Mouse (Mus musculus) layer of hippocampus, postnatal 25 days (tissue): Measurements from ENCODE around the gene Prss16. TPM values are rescaled to one million over a fixed set of nuclear protein-coding genes. Genes with fewer than 3 reads are reported as not detected.

ENCODE experiments used
- DNase-seq, 2 experiments: peaks; one replicate each; pipeline ENCODE4 v3.0.0; 2022; ENCODE audit warnings: mixed read lengths in 2 of 2, low spot score in 1 of 2; ENCODE audit errors: extremely low spot score in 1 of 2
- total RNA-seq, 2 experiments: library from RNA; stranded (reverse); gene quantifications; 2 replicates each; pipeline ENCODE4 v1.2.3; 2021

The Prss16 gene
- total RNA-seq, 2 experiments from 2014 or later = 0.42 to 0.57 TPM

DNA sequence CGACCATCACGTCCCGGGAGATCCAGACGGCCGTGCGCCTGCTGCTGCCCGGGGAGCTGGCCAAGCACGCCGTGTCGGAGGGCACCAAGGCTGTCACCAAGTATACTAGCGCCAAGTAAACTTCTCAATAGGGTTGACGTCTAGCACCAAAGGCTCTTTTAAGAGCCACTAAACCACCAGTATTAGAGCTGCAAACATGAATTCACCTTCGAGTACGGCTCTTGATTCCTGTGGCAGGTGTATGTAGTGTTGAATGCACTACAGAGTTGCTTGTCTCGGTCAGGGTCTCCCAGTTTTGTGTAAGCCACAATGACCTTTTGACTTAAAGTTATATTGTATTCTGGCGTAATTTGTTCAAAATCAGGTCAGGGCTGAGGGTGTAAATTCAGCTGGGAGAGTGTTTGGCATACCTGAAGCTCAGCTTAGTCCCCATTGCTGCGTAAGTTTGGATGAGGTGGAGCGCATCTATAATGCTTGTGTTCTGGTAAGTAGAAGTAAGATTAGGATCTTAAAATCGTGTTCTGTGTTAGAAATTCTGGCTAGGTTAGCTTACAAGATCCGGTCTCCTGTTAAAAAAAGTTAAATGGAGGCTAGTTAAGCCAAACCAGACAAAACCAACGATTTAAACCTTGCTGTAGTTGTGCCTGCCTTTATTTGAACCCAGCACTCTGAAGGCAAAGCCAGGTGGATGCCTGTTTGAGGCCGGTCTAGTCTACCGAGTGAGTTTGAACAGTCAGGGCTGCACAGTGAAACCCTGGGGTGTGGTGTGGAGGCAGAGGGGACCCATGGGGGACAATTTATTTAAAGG is 26.8 kb upstream of the Prss16 start:
- no peak for DNase-seq

DNA sequence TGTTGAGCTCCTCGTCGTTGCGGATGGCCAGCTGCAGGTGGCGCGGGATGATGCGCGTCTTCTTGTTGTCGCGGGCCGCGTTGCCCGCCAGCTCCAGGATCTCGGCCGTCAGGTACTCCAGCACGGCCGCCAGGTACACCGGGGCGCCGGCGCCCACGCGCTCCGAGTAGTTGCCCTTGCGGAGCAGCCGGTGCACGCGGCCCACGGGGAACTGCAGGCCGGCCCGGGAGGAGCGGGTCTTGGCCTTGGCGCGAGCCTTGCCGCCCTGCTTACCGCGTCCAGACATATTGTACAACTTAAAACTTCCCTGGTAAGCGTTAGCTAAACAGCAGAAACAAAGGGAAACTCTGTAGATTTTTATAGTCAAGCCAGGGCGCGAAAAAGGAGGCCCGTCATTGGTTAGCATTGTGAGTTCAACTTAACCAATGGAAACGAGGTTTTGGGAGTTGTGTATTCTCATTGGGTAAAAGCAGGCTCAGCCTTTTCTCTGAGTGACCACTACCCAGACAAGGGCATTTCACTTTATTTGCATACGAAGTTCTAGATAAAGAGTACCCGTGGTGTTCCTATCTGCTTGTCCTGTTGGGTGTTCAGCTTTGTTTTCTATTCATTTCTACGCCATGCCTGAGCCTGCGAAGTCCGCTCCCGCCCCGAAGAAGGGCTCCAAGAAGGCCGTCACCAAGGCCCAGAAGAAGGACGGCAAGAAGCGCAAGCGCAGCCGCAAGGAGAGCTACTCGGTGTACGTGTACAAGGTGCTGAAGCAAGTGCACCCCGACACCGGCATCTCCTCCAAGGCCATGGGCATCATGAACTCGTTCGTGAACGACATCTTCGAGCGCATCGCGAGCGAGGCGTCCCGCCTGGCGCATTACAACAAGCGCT is 26.0 kb upstream of the Prss16 start, which contains the start of the genes Hist1h2ah and Hist1h2bk:
Hist1h2ah (minus strand) TSS at position 302 of the 882 bp plus-strand sequence.
Hist1h2bk (plus strand) TSS at position 604 of the 882 bp plus-strand sequence.
- DNase-seq = peak in 1 of 2 experiments; percentile 65

DNA sequence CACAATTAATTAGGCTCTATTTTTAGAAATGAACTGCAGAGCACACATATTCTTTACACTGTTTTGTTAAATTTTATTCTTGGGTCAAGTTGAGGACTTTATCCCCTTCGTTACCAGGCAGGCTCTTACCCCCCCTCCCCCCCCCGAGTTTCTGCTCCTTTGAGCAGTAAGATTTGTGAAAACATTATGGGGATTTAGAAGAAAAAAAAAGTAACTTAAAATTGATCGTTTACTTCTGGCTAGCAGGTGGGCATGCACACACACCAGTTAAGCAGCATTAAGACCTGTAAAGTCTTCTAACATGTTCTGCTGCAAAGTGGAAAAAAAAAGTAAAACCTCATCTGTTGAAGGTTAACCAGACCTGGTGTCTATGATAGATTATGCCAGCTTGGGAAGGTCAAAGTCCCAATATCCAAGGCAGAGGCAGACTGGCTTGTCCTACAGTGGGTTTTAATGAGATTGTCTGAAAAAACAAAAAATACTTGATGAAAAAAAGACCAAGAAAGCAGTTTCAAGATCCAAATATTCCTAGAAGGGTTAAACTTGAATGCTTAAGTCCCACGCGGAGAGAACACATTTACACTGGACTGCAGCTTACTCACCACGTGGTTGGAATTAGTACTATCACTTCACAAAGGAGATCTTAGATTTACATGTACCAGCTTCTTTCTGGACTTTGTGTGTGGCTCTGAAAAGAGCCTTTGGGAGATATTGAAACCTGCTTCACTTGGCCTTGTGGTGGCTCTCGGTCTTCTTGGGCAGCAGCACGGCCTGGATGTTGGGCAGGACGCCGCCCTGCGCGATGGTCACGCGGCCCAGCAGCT is 25.1 kb upstream of the Prss16 start:
- no peak for DNase-seq

DNA sequence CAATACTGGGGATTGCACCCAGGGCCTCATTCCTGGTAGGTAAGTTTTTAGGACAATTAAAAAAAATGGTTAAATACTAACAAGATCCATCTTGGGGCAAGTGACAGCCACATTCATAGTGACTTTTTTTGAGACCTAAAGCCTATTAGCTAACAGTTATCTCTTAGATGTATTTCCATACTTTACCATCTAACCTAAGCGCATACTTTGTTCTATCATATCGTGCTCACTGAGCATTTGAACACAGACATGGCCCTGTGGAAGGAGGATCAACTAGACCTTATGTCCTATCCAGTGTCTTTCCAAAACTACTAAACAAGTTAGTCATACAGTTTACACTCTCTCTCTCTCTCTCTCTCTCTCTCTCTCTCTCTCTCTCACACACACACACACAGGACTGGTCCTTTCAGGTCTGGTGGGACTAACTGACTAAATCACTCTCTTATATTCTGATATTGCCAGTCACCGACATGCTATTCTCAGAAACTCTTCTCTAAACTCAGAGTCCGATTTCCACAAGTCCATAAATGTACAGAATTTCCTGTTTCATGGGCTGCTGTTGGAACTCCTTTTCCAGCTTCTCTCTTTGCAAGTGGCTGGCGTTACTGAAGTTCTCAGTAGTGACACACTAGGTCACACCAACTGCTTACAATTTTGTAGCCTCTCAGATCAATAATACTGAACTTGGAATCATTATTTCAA is 24.4 kb upstream of the Prss16 start:
- DNase-seq = no peak

DNA sequence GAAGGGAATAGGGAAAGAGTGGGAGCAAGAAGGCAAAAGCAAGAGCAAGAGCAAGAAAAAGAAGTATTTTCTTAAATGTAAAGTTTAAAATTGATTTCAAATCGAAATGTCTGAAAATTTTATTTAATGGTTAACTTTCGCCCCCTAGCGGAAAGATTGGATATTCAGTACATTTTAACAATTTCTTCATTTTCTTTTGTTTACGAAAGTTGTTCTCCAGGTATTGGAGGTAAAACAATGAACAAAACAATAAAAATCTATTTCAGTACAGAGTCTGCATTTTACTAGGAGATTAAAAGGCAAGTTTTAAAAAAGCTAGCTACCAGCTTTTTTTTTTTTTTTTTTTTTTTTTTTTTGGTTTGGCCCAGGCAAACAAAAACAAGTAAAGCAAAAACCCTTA is 21.0 kb upstream of the Prss16 start:
- DNase-seq = no peak

DNA sequence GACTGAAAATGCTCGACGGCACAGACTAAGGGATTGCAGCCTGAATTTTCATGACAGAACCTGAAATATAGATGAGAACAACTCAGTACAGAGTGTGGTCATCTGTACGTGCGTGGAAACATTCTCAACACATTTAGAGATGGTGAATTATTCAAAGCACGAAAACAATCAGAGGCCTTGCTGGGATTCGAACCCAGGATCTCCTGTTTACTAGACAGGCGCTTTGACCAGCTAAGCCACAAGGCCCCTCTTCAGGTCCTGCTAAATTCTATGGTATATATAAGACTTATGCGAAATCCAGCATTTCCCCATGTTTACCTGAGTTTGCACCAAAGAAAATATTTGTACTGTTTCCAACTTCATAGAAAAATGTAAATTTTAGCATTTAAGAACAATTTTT is 20.4 kb upstream of the Prss16 start:
- DNase-seq = peak in 1 of 2 experiments; percentile 41

DNA sequence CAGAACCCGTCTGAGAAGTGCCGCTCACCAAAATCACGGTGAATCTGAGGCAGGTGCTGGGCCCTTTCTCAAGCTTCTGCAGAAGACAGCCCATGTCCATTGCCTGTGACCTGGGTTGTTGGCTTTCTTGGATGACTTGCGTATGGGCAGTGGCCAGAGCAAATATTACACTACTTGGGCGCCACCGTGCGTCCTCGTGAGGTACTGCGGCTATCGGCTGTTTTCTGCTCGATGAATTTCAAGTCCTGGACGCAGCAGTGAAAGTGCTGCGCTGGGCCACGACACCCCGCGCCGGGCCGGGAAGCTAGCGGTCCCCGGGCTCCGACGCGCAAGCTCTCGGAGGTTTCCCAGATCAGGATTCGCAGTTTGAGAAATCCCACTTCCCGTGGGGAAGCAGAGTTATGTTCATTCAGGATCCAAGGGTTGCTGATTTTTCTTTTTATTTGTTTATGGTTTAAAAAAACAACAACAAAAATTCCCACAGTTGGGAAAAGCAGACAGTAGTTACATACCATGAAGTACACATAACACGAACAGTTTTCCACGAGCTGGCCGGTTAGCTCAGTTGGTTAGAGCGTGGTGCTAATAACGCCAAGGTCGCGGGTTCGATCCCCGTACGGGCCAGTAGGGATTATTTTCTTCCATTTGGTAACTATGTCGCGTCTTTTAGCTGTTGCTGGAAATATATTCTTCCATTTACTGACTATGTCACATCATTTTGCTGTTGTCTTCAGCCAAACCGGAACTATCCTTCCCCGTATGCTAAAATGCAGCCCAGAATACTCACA is 19.3 kb upstream of the Prss16 start:
- peak; percentile 92 to 98 for DNase-seq

DNA sequence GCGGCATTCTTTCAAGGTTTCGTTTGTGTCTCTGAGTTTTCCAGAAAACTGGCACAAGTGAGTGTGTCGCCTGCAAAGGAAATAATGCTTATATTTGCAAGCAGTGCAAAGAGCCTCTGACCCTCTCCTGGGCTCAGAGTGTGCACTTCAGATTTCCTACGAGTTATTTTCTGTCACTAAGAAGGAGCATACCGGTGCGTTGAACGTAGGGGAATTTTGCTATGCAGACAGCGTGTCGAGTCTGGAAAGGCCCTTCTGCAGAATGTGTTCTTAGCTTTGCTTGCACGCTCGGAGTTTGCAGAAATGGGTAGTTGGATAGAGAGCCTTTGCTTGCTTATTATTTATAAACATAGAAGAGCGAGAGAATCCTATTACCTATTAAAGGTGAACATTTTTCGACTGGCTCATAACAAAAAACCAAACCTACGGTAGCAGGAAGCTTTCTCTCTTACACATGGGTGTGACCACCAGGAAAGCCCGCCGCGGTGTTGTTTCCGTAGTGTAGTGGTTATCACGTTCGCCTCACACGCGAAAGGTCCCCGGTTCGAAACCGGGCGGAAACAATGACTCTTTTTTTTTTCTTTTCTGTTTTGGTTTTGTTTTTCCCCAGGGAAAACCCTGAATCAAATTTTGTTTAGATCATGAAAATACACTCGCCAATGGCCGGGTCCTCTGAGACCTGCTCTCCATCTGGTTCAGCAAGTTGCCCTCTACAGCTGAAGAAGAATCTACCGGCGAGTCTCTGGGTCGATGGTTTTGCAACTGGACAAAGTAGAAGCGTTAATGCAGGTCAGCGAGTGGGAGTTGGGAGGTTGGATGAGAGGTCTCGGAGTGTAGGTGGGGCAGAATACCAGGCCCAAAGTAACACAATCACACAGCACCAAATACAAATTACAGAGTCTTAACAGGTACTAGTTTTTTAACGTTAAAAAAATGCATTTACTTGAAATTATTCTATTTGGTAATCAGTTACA is 16.8 kb upstream of the Prss16 start:
- DNase-seq = peak; percentile 85 to 97

DNA sequence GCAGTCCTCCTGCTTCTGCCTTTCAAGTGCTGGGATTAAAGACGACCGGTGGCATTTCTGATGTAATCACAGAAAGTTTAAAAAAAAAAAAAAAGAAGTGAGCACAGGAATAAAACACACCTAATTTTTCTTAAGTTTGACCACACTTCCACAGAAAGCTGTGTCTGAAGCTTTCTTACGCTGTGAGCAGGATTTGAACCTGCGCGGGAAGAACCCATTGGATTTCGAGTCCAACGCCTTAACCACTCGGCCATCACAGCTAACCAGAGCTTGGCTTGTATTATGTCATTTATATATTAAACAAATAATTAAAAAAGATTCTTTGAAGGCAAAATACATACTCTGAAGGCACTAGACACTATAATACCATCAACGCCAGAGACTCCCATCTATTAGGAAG is 12.7 kb upstream of the Prss16 start:
- peak in 1 of 2 experiments; percentile 72 for DNase-seq

DNA sequence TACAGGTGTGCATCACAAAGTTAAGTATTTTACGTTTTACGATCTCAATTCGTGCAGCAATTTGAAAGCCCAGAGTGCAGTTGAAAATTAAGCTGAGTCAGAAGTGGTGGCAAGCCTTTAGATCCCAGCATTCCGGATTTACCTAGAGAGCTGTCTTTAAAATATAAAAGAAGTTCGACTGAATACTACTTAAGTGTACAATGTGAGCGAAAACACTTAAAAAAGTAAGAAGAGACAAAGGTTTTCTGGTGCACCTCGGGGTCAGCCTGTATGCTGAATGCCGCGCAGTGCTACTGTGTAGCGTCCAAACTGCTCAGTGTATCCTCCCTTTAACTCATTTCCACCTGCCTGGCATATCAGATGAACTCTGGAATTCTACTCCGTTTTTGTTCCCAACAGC is 12.0 kb upstream of the Prss16 start:
- DNase-seq = no peak

DNA sequence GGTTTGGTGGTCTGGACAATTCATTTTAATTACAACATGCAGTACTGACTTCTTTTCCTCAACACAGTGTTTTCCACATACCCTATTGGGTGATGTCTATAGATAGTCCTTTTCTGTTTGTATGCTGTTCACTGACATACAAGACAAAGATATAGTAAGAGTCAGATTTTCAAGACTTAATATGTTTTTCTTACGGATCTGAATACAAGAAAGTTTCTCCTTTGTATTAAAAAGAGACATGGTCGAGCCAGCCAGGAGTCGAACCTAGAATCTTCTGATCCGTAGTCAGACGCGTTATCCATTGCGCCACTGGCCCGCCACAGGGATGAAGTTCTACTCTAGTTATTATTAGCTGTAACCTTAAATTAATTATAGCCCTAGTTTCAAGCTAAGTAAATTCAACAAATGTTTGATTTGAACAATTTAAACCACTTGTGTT is 11.4 kb upstream of the Prss16 start:
- DNase-seq = peak in 1 of 2 experiments; percentile 49

DNA sequence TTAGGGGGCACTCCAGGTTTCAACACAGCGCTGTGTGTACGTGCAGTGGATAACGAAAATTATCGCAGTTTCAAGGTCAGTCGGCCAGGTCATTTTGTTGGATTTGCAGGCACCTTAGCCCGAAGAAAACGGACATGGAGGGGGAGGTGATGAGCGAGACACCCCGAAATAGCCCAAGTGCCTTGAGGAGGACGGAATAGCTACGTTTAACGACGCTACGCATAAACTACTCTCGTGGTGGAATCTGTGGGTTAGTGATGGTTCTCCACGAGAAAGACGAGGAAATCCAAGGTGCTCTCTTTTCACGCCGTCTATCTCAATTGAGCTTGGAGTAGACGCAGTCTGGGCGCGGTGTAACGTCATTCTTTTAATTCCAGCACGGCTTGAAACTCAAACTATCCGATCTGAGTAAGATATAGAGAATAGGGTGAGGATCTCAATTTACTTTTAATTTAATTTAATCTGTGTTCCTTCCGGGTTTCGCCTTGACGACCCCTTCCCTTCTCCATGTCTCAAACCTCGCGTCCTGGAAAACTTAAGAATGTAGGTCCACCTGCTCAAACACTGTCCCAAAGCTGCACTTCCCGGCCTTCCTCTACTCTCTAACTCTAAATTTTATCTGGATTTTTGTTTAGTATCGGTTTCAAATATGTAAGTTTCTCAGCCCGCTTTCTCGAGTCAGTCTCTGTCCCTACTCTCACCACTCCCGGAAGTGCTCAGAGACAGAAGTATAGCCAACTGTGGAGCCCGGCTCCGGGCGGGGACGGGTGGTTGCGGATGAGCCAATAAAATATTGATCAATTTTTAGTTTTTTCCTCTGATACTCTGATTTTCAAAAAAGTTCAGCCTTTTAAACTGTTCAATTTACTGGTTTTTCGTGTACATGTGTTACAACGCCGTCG is 10.6 kb upstream of the Prss16 start:
- no peak for DNase-seq

DNA sequence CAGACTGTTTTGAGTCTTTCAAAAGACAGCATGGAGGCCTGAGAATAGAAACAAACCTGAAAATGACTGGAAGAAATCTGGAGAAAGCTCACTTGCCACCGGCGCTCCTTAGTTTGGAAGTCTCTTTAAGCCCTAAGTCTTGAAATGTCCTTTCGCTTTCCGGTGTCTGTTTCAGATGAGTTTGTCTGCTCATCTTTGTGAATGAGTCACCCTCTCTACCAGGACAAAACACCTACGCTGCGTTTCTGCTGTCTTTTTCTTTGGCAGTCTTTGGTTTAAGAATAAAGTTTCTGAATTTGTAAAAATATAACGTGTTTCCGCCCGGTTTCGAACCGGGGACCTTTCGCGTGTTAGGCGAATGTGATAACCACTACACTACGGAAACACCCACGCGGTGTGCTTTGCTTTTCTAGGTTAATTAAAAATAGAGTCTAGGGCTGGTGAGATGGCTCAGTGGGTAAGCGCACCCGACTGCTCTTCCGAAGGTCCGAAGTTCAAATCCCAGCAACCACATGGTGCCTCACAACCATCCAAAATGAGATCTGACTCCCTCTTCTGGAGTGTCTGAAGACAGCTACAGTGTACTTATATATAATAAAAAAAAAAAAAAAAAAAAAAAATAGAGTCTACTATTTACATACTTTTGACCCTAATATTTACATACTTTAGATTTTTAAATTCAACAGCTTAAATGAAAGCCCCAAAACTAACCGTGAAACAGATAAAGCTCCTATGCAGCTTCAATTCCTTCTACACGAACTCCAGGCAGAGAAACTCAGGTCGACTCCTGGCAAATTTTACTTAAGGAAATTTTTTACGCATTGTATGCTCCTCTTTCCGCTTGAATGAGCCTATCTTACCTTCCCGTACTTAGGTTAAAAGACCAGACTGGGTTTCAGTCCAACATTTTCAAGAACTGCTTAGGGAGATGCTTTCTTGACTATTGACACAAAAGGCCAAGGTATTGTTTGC is 6.2 kb upstream of the Prss16 start:
- peak; percentile 35 to 70 for DNase-seq

DNA sequence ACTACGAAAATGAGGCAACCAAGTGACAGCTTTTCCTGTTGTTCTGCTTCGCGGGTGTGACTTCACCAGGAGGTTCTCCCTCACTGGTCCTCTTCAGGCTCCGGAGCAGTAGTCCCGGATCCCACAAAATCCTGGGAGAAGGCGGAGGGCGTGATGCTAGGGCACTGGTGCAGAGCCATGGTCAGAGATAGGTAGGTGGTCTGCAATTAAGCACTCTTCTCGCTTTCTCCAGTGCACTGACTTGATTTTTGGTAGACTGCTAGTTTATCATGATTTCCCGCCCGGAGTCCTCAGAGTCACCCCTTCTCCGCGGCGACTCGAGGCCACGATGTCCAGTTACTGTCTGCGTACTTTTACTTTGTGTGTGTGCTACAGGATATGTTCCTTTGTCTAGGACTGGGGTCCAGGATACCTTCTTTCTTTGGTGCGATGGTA is 4.9 kb upstream of the Prss16 start:
- DNase-seq = no peak

DNA sequence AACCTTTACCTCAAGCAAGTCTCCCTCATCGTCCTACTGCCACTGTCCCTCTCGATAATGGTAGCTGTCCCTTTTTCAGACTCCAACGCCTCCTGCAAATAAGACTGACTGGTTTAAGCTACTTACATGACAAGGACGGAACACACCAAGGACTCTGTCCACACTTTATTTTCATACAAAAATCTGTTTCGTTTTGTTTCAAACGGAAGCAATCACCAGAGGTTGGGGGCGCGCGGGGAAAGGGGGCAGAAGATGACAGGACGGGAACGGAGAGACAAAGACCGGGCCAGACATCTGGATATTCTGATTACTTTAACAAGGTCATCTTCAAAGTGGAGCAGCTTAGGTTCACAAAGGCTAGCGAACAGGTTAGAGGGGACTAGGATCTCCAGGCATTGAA is 4.2 kb upstream of the Prss16 start:
- no peak for DNase-seq

DNA sequence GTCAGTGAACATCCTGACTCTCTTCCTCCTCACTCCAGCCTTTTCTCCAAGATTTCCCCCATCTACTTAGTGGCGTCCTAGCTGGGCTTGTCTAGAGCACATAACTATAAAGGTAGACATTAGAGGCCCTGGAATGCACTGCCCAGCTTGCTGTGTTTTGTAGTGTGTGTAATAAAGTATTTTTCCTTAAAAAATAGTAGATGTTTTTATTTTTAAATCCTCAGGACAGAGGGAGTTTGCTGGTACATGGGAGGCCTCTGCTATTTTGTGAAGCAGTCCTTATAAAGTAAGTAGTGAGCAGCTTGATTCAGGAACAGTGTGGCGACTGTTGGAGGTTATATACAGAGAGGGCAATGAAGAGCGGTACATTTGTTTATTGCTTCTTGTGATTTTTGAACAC is 835 bp downstream of the Prss16 start:
- DNase-seq = no peak
